Mouse (Mus musculus): ENCODE data around the gene Mrpl48. TPM values are rescaled to one million over a fixed set of nuclear protein-coding genes. Genes with fewer than 3 reads are reported as not detected.

Gene Mrpl48
- 0.89 and 1.2 TPM in 2 replicates for polyA plus RNA-seq (2012; ENCODE audit: low replicate concordance)

DNA sequence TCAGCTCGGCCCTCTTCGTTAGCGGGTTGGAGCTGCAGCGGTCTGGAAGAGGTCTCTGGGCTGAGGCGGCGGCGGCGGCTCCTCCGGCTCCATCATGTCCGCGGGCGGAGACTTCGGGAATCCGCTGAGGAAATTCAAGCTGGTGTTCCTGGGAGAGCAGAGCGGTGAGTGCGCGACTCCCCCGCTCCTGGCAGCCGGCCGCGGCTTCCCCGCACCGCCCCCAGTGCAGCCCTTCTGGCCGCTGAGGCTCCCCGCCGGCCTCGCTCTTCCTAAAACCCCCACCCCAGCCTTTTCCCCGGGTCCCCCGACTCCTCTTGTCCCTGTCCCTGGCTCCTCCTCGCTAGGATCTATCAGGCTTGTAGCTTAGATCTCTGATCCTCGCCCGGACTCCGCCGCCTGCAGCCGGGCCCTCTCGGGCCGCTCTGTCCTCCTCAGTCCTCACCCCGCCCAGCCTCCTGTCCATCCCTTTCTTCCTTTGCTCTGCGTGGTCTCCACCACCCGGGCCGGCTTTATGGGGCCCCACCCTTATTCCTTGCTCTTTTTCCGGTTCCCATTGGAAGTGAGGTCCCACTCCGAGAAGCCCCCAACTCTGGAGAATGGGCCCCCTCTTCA, at the start of gene Mrpl48:
Mrpl48 (minus strand) TSS at position 172 of the 612 bp plus-strand sequence.

GRCm38 (mm10) chr7:100607214-100608129, 629 bp downstream of the Mrpl48 start, which contains the start of gene Rab6a:
Gene Rab6a (plus strand): TSS chr7:100607410.

GRCm38 (mm10) chr7:100536804-100537518, 71.1 kb downstream of the Mrpl48 start, which contains the start of gene Coa4:
Gene Coa4 (plus strand): TSS chr7:100537071.

DNA sequence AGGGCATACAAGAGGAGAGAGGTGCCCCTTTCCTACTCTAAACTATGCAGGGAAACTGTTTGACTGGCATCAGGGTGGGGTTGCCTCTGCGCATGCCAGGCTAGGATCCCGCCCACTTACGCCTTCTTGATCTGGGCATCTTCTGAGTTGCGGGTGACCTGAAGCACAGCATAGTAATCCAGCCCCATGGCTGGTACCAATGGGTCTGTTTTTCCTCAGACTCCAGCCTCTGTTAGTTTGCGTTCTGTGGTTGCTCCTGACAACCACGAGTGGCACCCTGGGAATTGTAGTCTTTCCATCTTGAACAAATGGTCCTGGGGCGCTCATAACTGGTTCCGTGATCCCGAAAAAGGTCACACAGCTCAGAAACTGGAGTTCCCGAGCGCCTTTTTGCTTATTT, 93.5 kb downstream of the Mrpl48 start, which contains the start of gene Dnajb13:
Dnajb13 (minus strand) TSS at position 388 of the 400 bp plus-strand sequence.

Other genes starting within 250 kb of the Mrpl48 start
- 33.4 and 41.3 TPM in 2 replicates for gene C2cd3, start 236.1 kb downstream of the Mrpl48 start, polyA plus RNA-seq (2012; ENCODE audit: low replicate concordance)
- 20.3 and 37.1 TPM in 2 replicates for gene Ppme1, start 236.0 kb downstream of the Mrpl48 start, polyA plus RNA-seq (2012; ENCODE audit: low replicate concordance)
- gene Ucp3, start 135.3 kb downstream of the Mrpl48 start, polyA plus RNA-seq (2012; ENCODE audit: low replicate concordance): 0.14 and 0.38 TPM in 2 replicates
- gene Ucp2, start 115.0 kb downstream of the Mrpl48 start, polyA plus RNA-seq (2012; ENCODE audit: low replicate concordance): 668 and 693 TPM in 2 replicates
- 0.76 TPM in 1 of 2 replicates, not detected in the other for gene Dnajb13, start 93.3 kb downstream of the Mrpl48 start, polyA plus RNA-seq (2012; ENCODE audit: low replicate concordance)
- gene Coa4, start 71.2 kb downstream of the Mrpl48 start, polyA plus RNA-seq (2012; ENCODE audit: low replicate concordance): 4.2 and 6.8 TPM in 2 replicates
- 34.3 and 34.8 TPM in 2 replicates for gene Rab6a, start 891 bp downstream of the Mrpl48 start, polyA plus RNA-seq (2012; ENCODE audit: low replicate concordance)
- not detected in 2 replicates for gene Plekhb1, start 54.1 kb upstream of the Mrpl48 start, polyA plus RNA-seq (2012; ENCODE audit: low replicate concordance)
- gene Fam168a, start 98.3 kb upstream of the Mrpl48 start, polyA plus RNA-seq (2012; ENCODE audit: low replicate concordance): 22.7 and 58.3 TPM in 2 replicates